Mouse (Mus musculus) limb, embryonic 11.5 days (tissue): ENCODE results near the gene Krt84. TPM values are rescaled to one million over a fixed set of nuclear protein-coding genes. Genes with fewer than 3 reads are reported as not detected.

Source experiments
- microRNA-seq: library from miRNA; unstranded; fragments of <30 nt; microRNA quantifications from one replicate; pipeline ENCODE4, GENCODE M21; 2016
- polyA plus RNA-seq: library from polyadenylated mRNA; unstranded; fragments of >200 nt; fragmentation: Nextera tagmentation; extraction: Ambion mirVana; gene quantifications from 2 replicates; pipeline ENCODE4 v1.2.1, GENCODE M21; 2014

The Krt84 gene
- polyA plus RNA-seq, 1 experiment from 2014 or later = not detected

Small RNA genes lying within 50 kb of the gene (microRNA-seq; reads per million reads assigned to microRNA genes)
- gene Gm44393 (not detected), gene Gm44460 (not detected)

Other genes with a start within 250 kb of the Krt84 start
- 68.2 and 73.1 TPM in 2 replicates for gene Atg101, start 248.5 kb downstream of the Krt84 start, polyA plus RNA-seq
- gene 6030408B16Rik, start 239.6 kb downstream of the Krt84 start, polyA plus RNA-seq = 4.2 and 5.6 TPM in 2 replicates
- 0.14 TPM in 1 of 2 replicates, not detected in the other for gene Krt80, start 162.7 kb downstream of the Krt84 start, polyA plus RNA-seq
- gene Krt7, start 121.8 kb downstream of the Krt84 start, polyA plus RNA-seq = 15.2 and 16.1 TPM in 2 replicates
- gene Krt87, start 94.0 kb downstream of the Krt84 start, polyA plus RNA-seq = 0.09 TPM in 1 of 2 replicates, not detected in the other
- not detected in 2 replicates for gene Krt88, start 85.1 kb downstream of the Krt84 start, polyA plus RNA-seq
- not detected in 2 replicates for gene Krt81, start 69.1 kb downstream of the Krt84 start, polyA plus RNA-seq
- gene Krt86, start 59.3 kb downstream of the Krt84 start, polyA plus RNA-seq = not detected in 2 replicates
- not detected in 2 replicates for gene Krt83, start 41.3 kb downstream of the Krt84 start, polyA plus RNA-seq
- not detected in 2 replicates for gene Gm49425, start 15.6 kb downstream of the Krt84 start, polyA plus RNA-seq
- gene Krt82, start 17.8 kb upstream of the Krt84 start, polyA plus RNA-seq = 0.14 TPM in 1 of 2 replicates, not detected in the other
- gene Krt90, start 30.1 kb upstream of the Krt84 start, polyA plus RNA-seq = not detected in 2 replicates
- gene Krt75, start 41.1 kb upstream of the Krt84 start, polyA plus RNA-seq = not detected in 2 replicates
- gene Gm5414, start 95.4 kb upstream of the Krt84 start, polyA plus RNA-seq = not detected in 2 replicates
- not detected in 2 replicates for gene Gm5478, start 114.6 kb upstream of the Krt84 start, polyA plus RNA-seq
- not detected in 2 replicates for gene Krt6b, start 147.5 kb upstream of the Krt84 start, polyA plus RNA-seq
- gene Krt6a, start 161.5 kb upstream of the Krt84 start, polyA plus RNA-seq = 0.38 TPM in 1 of 2 replicates, not detected in the other
- gene Krt5, start 180.1 kb upstream of the Krt84 start, polyA plus RNA-seq = 16.0 and 22.4 TPM in 2 replicates
- 0.11 TPM in 1 of 2 replicates, not detected in the other for gene Krt71, start 210.3 kb upstream of the Krt84 start, polyA plus RNA-seq